Mouse (Mus musculus) embryonic facial prominence, embryonic 12.5 days (tissue): ENCODE results near the gene Tacc2. TPM values are rescaled to one million over a fixed set of nuclear protein-coding genes. Genes with fewer than 3 reads are reported as not detected.
A peak's percentile ranks its signal among the peaks of the same experiment; 100 is the strongest.
"Not testable (repeated sequence)": the region's sequence is repeated elsewhere in the genome, so short reads cannot be mapped to it uniquely, and the experiment has no call there.

ENCODE experiments used
- ATAC-seq: fragments of 200-750 bp; cut with Nextera tagmentation; 2 replicates; pipeline ENCODE4 v1.8.0; 2017; ENCODE audit not compliant: insufficient number of reproducible peaks, insufficient read depth, low FRiP score, low TSS enrichment
- H3K27ac ChIP-seq: fragments of 300-500 bp; sonication (generic); 2 replicates; pipeline ENCODE4 v1.5.1; 2016; ENCODE audit warnings: mild to moderate bottlenecking
- H3K27me3 ChIP-seq: fragments of 300-500 bp; sonication (generic); 2 replicates; pipeline ENCODE4 v1.6.1; 2016; ENCODE audit warnings: mild to moderate bottlenecking, moderate library complexity
- H3K36me3 ChIP-seq: fragments of 300-500 bp; sonication (generic); 2 replicates; pipeline ENCODE4 v1.6.1; 2016; ENCODE audit warnings: mild to moderate bottlenecking
- H3K4me1 ChIP-seq: fragments of 300-500 bp; sonication (generic); 2 replicates; pipeline ENCODE4 v1.6.1; 2016
- H3K4me2 ChIP-seq: fragments of 300-500 bp; sonication (generic); replicated peaks from 2 replicates; pipeline ENCODE4 v1.6.1; 2016; ENCODE audit warnings: mild to moderate bottlenecking, moderate library complexity
- H3K4me3 ChIP-seq: fragments of 300-500 bp; sonication (generic); 2 replicates; pipeline ENCODE4 v1.5.1; 2016; ENCODE audit warnings: mild to moderate bottlenecking
- H3K9ac ChIP-seq: fragments of 300-500 bp; sonication (generic); 2 replicates; pipeline ENCODE4 v1.6.1; 2016; ENCODE audit warnings: mild to moderate bottlenecking, moderate library complexity
- H3K9me3 ChIP-seq: fragments of 300-500 bp; sonication (generic); 2 replicates; pipeline ENCODE4 v1.6.1; 2016; ENCODE audit warnings: mild to moderate bottlenecking, moderate library complexity
- WGBS: fragments of 180-500 bp; shearing (Covaris S2); methylation state at CpG from one replicate; pipeline ENCODE4 v1.1.7; 2016; 5-methylcytosine and 5-hydroxymethylcytosine counted together
- polyA plus RNA-seq: library from polyadenylated mRNA; unstranded; fragments of >200 nt; fragmentation: Nextera tagmentation; extraction: Ambion mirVana; gene quantifications from 2 replicates; pipeline ENCODE4 v1.2.1, GENCODE M21; 2016

The Tacc2 gene
- polyA plus RNA-seq, 1 experiment from 2014 or later = 53.2 TPM

DNA sequence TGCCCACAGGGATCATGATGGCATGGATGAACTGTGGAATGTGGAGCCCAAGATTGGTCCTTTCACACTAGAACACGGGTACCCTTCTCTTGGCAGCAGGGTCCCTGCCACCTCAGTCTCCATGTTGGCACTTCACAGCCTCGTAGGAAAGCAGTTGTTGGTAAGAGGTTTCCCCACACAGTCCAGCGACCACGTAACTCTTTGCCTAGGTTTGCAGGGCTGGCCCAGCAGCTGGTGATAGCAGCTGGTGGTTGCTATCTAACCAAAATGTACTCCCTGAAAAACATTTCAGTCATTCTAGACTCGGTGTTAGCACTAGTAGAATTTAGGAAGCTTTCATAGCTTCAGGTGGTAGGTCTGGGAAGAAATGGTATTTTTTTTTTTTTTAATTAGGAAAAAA, 81.9 kb downstream of the Tacc2 start:
- H3K4me3 ChIP-seq = no peak overlapping the region
- no peaks in the 10 kb centered on the region for H3K27me3 ChIP-seq
- peaks cover 19% of the 10 kb centered on the region; the same call in 1 of the 2 replicates for H3K4me1 ChIP-seq
- H3K36me3 ChIP-seq = peaks cover 10% of the 10 kb centered on the region
- H3K27ac ChIP-seq = no peak overlapping the region
- WGBS = 94% methylated on average over 5 of the region's 5 CpGs
- no peak overlapping the region for H3K4me2 ChIP-seq
- ATAC-seq = no peak
- H3K9ac ChIP-seq = no peak overlapping the region
- H3K9me3 ChIP-seq = no peaks in the 10 kb centered on the region

DNA sequence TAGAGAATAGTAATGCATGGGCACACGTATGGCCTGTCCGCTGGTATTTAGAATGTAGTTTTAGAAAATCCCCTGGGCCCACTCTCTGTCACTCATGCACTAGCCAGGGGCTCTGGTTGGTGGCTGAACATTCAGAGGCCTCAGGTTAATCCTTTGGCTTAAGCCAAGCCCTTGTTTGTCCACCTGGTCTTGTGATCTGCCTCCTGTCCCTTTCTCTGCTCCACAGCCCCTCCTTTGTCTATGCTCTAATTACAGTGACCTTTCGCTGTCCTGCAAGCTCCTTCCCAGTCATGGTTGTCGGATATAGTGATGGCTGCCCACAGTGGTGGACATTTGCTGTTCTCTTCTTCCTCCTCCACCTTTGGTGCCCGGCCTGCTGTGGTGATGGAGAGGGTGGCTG, 85.0 kb downstream of the Tacc2 start:
- Histone ChIP-seq H3K9me3 (0 out of 2 replicates have a peak, but pooled peaks cover 4% of the 10 kb centered on the region), H3K27ac (no peak overlapping the region), H3K27me3 (no peaks in the 10 kb centered on the region), H3K4me1 (peaks cover 8% of the 10 kb centered on the region; the same call in 1 of the 2 replicates), H3K9ac (no peak overlapping the region), H3K36me3 (peaks cover 22% of the 10 kb centered on the region), H3K4me3 (no peak overlapping the region), H3K4me2 (no peak overlapping the region)
- 52% methylated on average over 5 of the region's 5 CpGs for WGBS
- no peak for ATAC-seq

DNA sequence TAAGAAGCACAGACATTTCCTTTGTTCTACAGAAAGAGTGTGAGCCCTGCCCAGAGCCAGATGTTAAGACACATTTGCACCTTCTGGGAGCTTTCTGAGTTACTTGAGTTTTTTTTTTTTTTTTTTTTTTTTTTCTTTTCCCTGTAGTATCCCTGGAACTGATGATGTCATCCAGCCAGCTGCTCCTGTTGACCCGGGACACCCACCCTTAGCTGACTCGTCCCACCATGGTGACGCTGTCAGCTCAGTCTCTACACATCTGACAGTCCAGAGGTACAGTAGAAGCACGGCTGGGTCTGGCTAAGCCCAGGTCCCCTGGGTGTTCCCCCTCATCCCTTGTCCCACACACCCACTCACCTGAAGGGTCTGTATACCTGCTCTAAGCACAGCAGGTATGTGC, 85.6 kb downstream of the Tacc2 start:
- WGBS = 54% methylated on average over 4 of the region's 4 CpGs
- Histone ChIP-seq H3K27ac (no peak overlapping the region), H3K27me3 (no peaks in the 10 kb centered on the region), H3K4me2 (no peak overlapping the region), H3K9me3 (0 out of 2 replicates have a peak, but pooled peaks cover 4% of the 10 kb centered on the region), H3K36me3 (peaks cover 22% of the 10 kb centered on the region), H3K9ac (no peak overlapping the region), H3K4me1 (peaks cover 8% of the 10 kb centered on the region; the same call in 1 of the 2 replicates), H3K4me3 (no peak overlapping the region)
- peak; percentile 62; the same call in 1 of the 2 replicates for ATAC-seq

DNA sequence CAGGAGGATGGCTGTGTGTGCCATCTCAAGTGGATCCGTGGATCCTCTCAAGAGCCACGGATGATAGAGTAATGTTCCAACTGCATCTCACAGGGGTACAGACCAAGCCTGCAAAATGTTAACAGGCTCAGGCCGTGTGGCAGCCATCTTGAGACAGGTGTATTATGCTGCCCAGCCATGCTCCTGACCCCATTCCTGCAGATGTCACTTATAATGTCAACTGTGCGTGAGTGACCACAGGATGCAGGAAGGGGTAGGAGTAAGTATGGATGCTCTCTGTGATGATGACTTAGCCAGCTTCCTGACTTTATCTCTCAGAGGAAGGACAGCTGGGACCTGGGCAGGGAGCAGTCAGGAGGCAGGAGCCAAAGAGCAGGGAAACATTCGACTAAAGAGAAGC, 86.8 kb downstream of the Tacc2 start:
- Histone ChIP-seq H3K27me3 (no peaks in the 10 kb centered on the region), H3K4me1 (peaks cover 14% of the 10 kb centered on the region), H3K4me3 (no peak overlapping the region), H3K27ac (no peak overlapping the region), H3K9ac (no peak overlapping the region), H3K4me2 (no peak overlapping the region), H3K9me3 (0 out of 2 replicates have a peak, but pooled peaks cover 4% of the 10 kb centered on the region), H3K36me3 (peaks cover 22% of the 10 kb centered on the region)
- ATAC-seq = no peak
- WGBS = 95% methylated on average over 5 of the region's 5 CpGs

DNA sequence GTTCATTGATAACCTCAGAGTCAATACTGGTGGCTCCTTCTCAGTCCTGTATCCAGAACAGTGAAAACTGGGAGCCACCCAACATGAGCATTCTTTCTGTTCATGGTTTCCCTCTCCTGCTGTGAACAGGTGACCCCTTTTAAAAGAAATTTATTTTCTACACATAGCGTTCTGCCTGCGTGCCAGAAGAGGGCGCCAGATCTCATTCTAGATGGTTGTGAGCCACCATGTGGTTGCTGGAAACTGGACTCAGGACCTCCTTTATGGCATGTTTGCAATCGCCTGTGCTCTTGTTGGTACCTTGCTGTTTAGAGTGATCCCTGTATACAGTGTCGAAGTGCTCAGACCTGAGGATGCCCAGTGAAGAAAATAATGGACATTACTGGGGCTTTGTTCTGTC, 87.4 kb downstream of the Tacc2 start:
- 90% methylated on average over 5 of the region's 5 CpGs for WGBS
- ATAC-seq = no peak
- Histone ChIP-seq H3K27ac (no peak overlapping the region), H3K4me3 (no peak overlapping the region), H3K9me3 (0 out of 2 replicates have a peak, but pooled peaks cover 4% of the 10 kb centered on the region), H3K27me3 (no peaks in the 10 kb centered on the region), H3K4me1 (peaks cover 20% of the 10 kb centered on the region), H3K9ac (no peak overlapping the region), H3K36me3 (peaks cover 22% of the 10 kb centered on the region), H3K4me2 (no peak overlapping the region)

DNA sequence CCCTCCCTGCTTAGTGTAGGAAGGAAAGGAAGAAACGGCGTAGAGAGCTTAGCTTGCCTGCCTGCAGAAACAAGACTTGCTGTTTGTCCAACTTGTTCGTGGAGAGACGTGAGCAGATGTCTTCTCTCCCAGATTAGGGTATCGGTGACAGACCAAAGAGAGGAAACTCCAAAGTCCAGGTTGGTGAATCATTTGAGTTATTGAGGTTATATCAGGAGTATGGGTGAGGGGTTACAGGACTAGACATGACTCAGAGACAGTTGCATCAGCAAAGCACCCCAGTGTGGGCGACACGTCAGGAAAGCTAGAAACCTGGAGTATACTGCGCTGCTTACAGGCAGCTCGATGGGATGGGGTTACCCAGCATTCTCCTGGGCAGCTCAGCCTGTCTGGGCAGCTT, 88.1 kb downstream of the Tacc2 start:
- Histone ChIP-seq H3K4me3 (no peak overlapping the region), H3K36me3 (peaks cover 22% of the 10 kb centered on the region), H3K4me1 (peaks cover 25% of the 10 kb centered on the region), H3K4me2 (no peak overlapping the region), H3K27ac (no peak overlapping the region), H3K9ac (no peak overlapping the region), H3K9me3 (0 out of 2 replicates have a peak, but pooled peaks cover 4% of the 10 kb centered on the region), H3K27me3 (no peaks in the 10 kb centered on the region)
- ATAC-seq = no peak
- 96% methylated on average over 9 of the region's 9 CpGs for WGBS

DNA sequence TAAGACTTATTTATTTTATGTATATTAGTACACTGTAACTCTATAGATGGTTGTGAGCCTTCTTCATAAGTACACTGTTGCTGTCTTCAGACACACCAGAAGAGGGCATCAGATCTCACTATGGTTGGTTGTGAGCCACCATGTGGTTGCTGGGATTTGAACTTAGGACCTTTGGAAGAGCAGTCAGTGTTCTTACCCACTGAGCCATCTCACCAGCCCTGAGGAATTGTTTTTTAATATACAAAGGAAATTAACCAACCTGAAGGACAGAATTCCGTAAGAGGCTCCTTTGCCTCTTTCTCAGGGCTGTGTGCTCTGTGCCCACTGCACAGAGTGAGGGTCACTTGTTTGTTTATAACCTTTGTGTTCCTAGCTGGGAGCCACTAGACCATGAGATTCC, 90.8 kb downstream of the Tacc2 start:
- Histone ChIP-seq H3K36me3 (peaks cover 21% of the 10 kb centered on the region), H3K4me1 (peaks cover 29% of the 10 kb centered on the region)
- not testable (repeated sequence) for ATAC-seq, H3K27me3 ChIP-seq, H3K4me3 ChIP-seq, H3K27ac ChIP-seq, H3K4me2 ChIP-seq, H3K9me3 ChIP-seq, H3K9ac ChIP-seq
- WGBS = 81% methylated on average over 1 of the region's 1 CpGs

DNA sequence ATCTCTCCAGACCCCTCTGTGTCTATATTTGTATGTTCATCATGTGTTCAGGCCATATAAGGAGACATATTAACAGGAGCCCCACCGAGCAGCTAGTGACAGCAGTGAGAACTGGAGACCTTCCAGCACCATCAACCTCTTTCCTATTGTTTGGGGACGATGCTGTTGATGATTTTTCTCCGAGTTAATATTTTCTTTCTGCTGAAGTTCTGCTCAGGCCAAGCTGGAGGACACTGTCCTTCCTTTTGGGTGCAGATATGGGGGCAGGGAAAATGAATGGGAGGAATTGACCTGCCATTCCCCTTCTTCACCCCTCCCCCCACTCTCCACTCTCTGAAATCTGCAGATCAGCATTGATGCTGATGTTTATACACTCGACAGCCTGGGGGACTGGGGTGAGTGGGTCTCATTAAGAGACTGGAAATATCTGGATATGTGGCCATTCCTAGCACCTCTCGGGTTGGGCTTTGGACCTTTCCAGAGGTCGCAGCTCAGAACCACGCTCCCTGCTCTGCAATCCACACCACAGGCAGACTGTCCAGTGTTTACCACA, 91.6 kb downstream of the Tacc2 start:
- H3K36me3 ChIP-seq = peaks cover 13% of the 10 kb centered on the region
- H3K27me3 ChIP-seq = no peaks in the 10 kb centered on the region
- 0 out of 2 replicates have a peak, but pooled peaks have one; percentile 7 for ATAC-seq
- no peak overlapping the region for H3K4me3 ChIP-seq
- H3K4me1 ChIP-seq = peaks cover 29% of the 10 kb centered on the region
- 47% methylated on average over 7 of the region's 7 CpGs for WGBS
- H3K9ac ChIP-seq = no peak overlapping the region
- no peak overlapping the region for H3K4me2 ChIP-seq
- 0 out of 2 replicates have a peak, but pooled peaks cover 4% of the 10 kb centered on the region for H3K9me3 ChIP-seq
- peak overlapping the region; percentile 86 for H3K27ac ChIP-seq

DNA sequence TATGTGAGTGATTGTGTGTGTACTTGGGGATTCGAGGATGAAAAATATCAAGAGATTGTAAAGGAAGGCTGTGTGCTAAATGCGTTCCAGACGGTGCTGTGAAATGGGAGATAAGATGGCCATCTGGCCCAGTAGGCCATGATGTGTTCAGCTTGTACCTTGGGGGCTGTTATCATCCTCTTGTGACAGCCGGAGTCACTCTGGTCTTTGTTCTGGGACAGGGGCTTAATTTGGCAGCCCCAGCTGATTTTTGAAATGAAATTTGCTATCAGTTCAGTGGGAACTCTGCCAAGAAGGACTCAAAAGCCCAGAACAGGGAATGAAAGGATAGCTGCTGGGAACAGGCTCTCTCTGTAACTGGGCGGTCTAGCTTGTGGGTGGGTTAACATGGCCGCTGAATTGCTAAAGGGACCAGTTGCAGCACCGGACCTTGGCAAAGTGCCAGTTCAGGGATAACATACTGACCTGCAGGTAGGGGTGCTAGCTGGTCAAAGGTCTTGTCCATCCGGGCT, 92.2 kb downstream of the Tacc2 start:
- no peak overlapping the region for H3K9ac ChIP-seq
- H3K4me2 ChIP-seq = no peak overlapping the region
- WGBS = 38% methylated on average over 8 of the region's 8 CpGs
- peak overlapping the region; percentile 86 for H3K27ac ChIP-seq
- H3K27me3 ChIP-seq = no peaks in the 10 kb centered on the region
- peaks cover 10% of the 10 kb centered on the region; the same call in 1 of the 2 replicates for H3K36me3 ChIP-seq
- H3K4me1 ChIP-seq = peaks cover 29% of the 10 kb centered on the region
- H3K9me3 ChIP-seq = 0 out of 2 replicates have a peak, but pooled peaks cover 4% of the 10 kb centered on the region
- 0 out of 2 replicates have a peak, but pooled peaks have one; percentile 43 for ATAC-seq
- no peak overlapping the region for H3K4me3 ChIP-seq

DNA sequence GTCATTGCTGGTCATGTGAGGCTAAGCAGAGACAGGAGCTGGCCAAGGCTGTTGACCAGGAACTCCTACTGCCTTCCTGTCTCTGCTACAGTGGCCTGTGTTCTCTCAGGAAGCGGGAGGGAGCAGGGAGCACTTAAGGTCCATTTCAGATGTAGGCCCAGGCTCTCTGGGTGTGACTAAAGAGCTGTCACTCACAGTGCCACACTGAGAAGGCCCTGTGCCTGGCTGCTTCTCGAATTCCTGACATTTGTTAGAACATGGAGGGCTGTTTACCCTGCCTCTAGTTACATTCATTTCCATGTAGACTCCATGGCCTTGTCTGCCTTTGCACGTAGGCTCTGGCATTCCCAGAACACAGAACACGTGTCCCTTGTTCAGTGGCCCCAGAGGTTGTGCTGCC, 93.1 kb downstream of the Tacc2 start:
- H3K27me3 ChIP-seq = no peaks in the 10 kb centered on the region
- no peaks in the 10 kb centered on the region for H3K9me3 ChIP-seq
- H3K4me3 ChIP-seq = no peak overlapping the region
- no peak for ATAC-seq
- H3K4me2 ChIP-seq = no peak overlapping the region
- WGBS = 45% methylated on average over 4 of the region's 4 CpGs
- H3K36me3 ChIP-seq = peaks cover 2% of the 10 kb centered on the region; the same call in 1 of the 2 replicates
- H3K27ac ChIP-seq = peak overlapping the region; percentile 86
- H3K9ac ChIP-seq = no peak overlapping the region
- peaks cover 29% of the 10 kb centered on the region for H3K4me1 ChIP-seq

DNA sequence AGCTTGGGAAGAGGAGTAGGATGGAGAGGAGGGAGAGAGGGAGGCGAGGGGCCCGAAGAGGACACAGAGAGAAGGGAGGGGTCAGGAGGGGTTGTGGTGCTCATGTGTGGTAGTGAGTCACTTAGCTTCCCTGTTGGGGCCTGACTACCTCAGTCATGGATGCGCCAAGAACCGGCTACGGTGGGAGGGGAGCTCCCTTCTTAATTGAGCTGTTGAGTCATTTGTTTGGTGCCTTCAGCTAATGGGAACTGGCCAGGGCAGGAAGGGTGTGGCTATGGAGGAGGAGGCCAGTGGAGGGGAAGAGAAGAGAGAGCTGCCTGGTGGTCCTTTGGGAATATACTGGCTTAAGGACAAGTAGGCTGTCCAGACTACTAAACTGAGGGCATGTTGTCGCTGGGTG, 94.1 kb downstream of the Tacc2 start:
- H3K4me1 ChIP-seq = peaks cover 29% of the 10 kb centered on the region
- no peak for ATAC-seq
- H3K27ac ChIP-seq = 0 out of 2 replicates have a peak overlapping the region, but pooled peaks have one; percentile 86

More for the DNA sequence above, 94.1 kb downstream of the Tacc2 start:
- no peaks in the 10 kb centered on the region for H3K27me3 ChIP-seq
- H3K9me3 ChIP-seq = no peaks in the 10 kb centered on the region
- peaks cover 3% of the 10 kb centered on the region; the same call in 1 of the 2 replicates for H3K36me3 ChIP-seq
- H3K9ac ChIP-seq = no peak overlapping the region
- 81% methylated on average over 6 of the region's 6 CpGs for WGBS
- H3K4me2 ChIP-seq = no peak overlapping the region
- no peak overlapping the region for H3K4me3 ChIP-seq
